Mouse (Mus musculus): ENCODE results near the gene Gdf15. TPM values are rescaled to one million over a fixed set of nuclear protein-coding genes. Genes with fewer than 3 reads are reported as not detected.

Gdf15 gene
- polyA plus RNA-seq, 1 experiment from 2014 or later: 1.0 TPM

DNA sequence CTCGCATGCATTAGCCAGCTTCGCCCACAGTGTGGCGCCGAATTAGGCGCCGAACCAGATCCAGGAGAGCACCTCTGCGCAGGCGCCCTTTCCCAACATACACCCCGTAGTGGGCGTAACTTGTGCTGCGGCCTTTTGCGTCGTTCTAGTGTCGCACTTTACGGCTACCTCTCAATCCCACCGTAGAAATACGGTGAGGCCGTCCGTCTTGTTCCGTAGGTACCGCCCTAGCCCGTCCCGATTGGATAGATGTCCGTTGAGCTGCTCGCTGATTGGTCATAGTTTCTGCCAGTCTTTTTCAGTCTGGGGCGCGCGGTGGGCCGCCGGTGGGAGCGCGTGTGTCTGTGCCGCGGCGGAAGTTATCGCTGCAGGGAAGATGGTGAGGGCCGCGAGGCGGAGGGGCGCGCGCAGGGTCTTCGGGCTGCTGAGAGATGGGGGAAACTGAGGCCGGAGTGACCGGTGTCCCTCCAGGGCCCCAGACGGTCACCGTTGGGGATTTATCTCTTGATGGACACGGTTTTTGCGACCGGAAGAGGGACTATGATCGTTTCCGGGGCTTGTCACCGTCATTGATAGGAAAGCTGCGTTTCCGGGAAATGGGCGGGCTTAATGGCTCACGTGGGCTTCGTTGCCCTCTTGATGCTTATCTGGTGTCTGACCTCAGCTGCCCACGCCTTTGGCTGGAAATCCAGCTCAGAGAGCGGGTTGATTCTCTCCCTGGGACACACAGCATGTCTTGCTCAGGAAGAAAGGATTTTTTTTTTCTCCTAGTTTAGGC is 41.0 kb upstream of the Gdf15 start, which contains the start of gene Lsm4:
Lsm4 (plus strand) TSS at position 170 of the 778 bp plus-strand sequence.
- Histone ChIP-seq H3K9me3 (ENCODE audit: low read length) (no peaks in the 10 kb centered on the region), H3K27me3 (ENCODE audit: insufficient read depth, low read length) (no peaks in the 10 kb centered on the region), H3K9ac (replicated peaks; ENCODE audit: low read length) (peak within 1 kb of the TSS; percentile 74), H3K4me3 (ENCODE audit: low read length) (peak within 1 kb of the TSS; percentile 61), H3K4me1 (ENCODE audit: insufficient read depth, low read length) (peaks cover 46% of the 10 kb centered on the region), H3K4me2 (replicated peaks; ENCODE audit: low read depth, low read length) (peak within 1 kb of the TSS; percentile 72), H3K36me3 (ENCODE audit: insufficient read depth, low read length) (peaks cover 4% of the 10 kb centered on the region), H3K27ac (ENCODE audit: low read length) (peak within 1 kb of the TSS; percentile 91)
- ATAC-seq (ENCODE audit: low FRiP score, low TSS enrichment): peak; percentile 97
- WGBS: under 1% methylated on average over 60 of the region's 60 CpGs

- Histone ChIP-seq H3K9me3 (ENCODE audit: low read length) (no peaks in the 10 kb centered on the region), H3K9ac (replicated peaks; ENCODE audit: low read length) (peak overlapping the region; percentile 74), H3K27me3 (ENCODE audit: insufficient read depth, low read length) (no peaks in the 10 kb centered on the region), H3K4me3 (ENCODE audit: low read length) (peak overlapping the region; percentile 61), H3K4me2 (replicated peaks; ENCODE audit: low read depth, low read length) (peak overlapping the region; percentile 49), H3K4me1 (ENCODE audit: insufficient read depth, low read length) (peaks cover 40% of the 10 kb centered on the region), H3K36me3 (ENCODE audit: insufficient read depth, low read length) (no peaks in the 10 kb centered on the region), H3K27ac (ENCODE audit: low read length) (peak overlapping the region; percentile 80)
- no peak; the same call in 1 of the 2 replicates for ATAC-seq (ENCODE audit: low FRiP score, low TSS enrichment)
- 37% methylated on average over 19 of the region's 19 CpGs for WGBS
Measured at GRCm38 (mm10) chr8:70672325-70673078, 40.2 kb upstream of the Gdf15 start.

- no peak overlapping the region for H3K4me2 ChIP-seq (replicated peaks; ENCODE audit: low read depth, low read length)
- H3K4me3 ChIP-seq (ENCODE audit: low read length): no peak overlapping the region
- no peaks in the 10 kb centered on the region for H3K27me3 ChIP-seq (ENCODE audit: insufficient read depth, low read length)
- WGBS: 62% methylated on average over 10 of the region's 10 CpGs
- H3K27ac ChIP-seq (ENCODE audit: low read length): peak overlapping the region; percentile 80; the same call in 1 of the 2 replicates
- no peak for ATAC-seq (ENCODE audit: low FRiP score, low TSS enrichment)
- H3K4me1 ChIP-seq (ENCODE audit: insufficient read depth, low read length): peaks cover 34% of the 10 kb centered on the region
- no peaks in the 10 kb centered on the region for H3K9me3 ChIP-seq (ENCODE audit: low read length)
- H3K36me3 ChIP-seq (ENCODE audit: insufficient read depth, low read length): no peaks in the 10 kb centered on the region
- no peak overlapping the region for H3K9ac ChIP-seq (replicated peaks; ENCODE audit: low read length)
Measured at GRCm38 (mm10) chr8:70671615-70672324, 39.5 kb upstream of the Gdf15 start.

DNA sequence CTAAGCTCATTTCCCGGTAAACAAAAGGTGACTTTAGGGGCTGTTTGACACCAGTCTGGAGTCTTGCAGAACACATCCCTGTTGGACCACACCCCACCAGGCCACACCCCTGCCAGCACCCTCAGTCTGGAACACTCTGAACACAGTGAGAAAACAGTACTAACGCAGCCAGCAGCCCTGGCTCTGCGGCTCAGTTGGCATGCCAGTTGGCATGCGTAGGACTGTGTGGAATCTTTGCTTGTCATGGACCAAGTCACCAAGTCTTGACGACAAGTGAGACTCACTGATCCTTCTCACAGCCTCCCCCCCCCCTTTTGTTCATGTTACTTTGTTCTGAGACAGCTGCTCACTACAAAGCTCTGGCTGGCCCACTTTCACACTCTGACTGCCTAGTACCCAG is 34.8 kb upstream of the Gdf15 start:
- Histone ChIP-seq H3K4me1 (ENCODE audit: insufficient read depth, low read length) (peaks cover 12% of the 10 kb centered on the region; the same call in 1 of the 2 replicates), H3K36me3 (ENCODE audit: insufficient read depth, low read length) (no peaks in the 10 kb centered on the region), H3K27me3 (ENCODE audit: insufficient read depth, low read length) (no peaks in the 10 kb centered on the region), H3K4me2 (replicated peaks; ENCODE audit: low read depth, low read length) (no peak overlapping the region), H3K4me3 (ENCODE audit: low read length) (no peak overlapping the region), H3K27ac (ENCODE audit: low read length) (no peak overlapping the region), H3K9ac (replicated peaks; ENCODE audit: low read length) (no peak overlapping the region), H3K9me3 (ENCODE audit: low read length) (no peaks in the 10 kb centered on the region)
- no peak for ATAC-seq (ENCODE audit: low FRiP score, low TSS enrichment)
- 64% methylated on average over 5 of the region's 5 CpGs for WGBS

DNA sequence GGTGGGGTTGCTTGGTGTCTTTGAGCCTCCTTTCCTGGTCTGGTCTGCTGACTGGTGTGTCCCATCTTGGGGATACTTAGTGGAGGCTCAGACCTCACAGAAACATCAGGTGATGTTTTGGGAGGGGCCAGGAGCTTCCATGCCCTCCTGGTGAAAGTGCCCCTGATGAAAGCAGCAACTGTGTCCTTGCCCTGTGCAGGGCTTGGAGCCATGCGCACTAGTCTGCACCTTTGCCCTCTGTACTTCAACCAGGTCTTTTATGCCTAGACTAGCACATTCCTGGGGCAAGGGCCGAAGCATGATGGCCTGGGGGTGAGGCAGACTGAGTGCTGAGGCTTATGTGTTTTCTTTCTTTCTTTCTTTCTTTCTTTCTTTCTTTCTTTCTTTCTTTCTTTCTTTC is 33.3 kb upstream of the Gdf15 start:
- no peaks in the 10 kb centered on the region for H3K27me3 ChIP-seq (ENCODE audit: insufficient read depth, low read length)
- peak; percentile 76; the same call in 1 of the 2 replicates for ATAC-seq (ENCODE audit: low FRiP score, low TSS enrichment)
- 0 out of 2 replicates have a peak, but pooled peaks cover 2% of the 10 kb centered on the region for H3K4me1 ChIP-seq (ENCODE audit: insufficient read depth, low read length)
- H3K9me3 ChIP-seq (ENCODE audit: low read length): no peaks in the 10 kb centered on the region
- no peaks in the 10 kb centered on the region for H3K36me3 ChIP-seq (ENCODE audit: insufficient read depth, low read length)
- H3K27ac ChIP-seq (ENCODE audit: low read length): peak overlapping the region; percentile 73
- no peak overlapping the region for H3K4me3 ChIP-seq (ENCODE audit: low read length)
- no peak overlapping the region for H3K4me2 ChIP-seq (replicated peaks; ENCODE audit: low read depth, low read length)
- H3K9ac ChIP-seq (replicated peaks; ENCODE audit: low read length): 0 out of 2 replicates have a peak overlapping the region, but pooled peaks have one; percentile 26
- 60% methylated on average over 2 of the region's 2 CpGs for WGBS

DNA sequence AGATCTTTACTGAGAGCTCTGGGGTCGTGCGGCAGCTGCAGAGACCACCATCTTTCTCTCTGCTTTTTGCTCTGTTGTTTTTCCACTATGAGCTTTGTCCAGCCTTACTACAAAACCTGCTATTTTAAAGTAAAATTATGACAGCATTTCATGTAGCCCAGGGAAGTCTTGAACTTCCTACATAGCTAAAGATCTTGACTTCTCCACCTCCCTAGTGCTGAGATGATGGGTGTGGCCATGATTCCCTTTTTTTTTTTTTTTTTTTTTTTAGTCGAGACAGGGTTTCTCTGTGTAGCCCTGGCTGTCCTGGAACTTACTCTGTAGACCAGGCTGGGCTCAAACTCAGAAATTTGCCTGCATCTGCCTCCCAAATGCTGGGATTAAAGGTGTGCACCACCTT is 32.4 kb upstream of the Gdf15 start:
- Histone ChIP-seq H3K9me3 (ENCODE audit: low read length) (no peaks in the 10 kb centered on the region), H3K27ac (ENCODE audit: low read length) (no peak overlapping the region), H3K36me3 (ENCODE audit: insufficient read depth, low read length) (no peaks in the 10 kb centered on the region), H3K9ac (replicated peaks; ENCODE audit: low read length) (no peak overlapping the region), H3K27me3 (ENCODE audit: insufficient read depth, low read length) (no peaks in the 10 kb centered on the region), H3K4me1 (ENCODE audit: insufficient read depth, low read length) (peaks cover 9% of the 10 kb centered on the region; the same call in 1 of the 2 replicates), H3K4me2 (replicated peaks; ENCODE audit: low read depth, low read length) (no peak overlapping the region), H3K4me3 (ENCODE audit: low read length) (no peak overlapping the region)
- 84% methylated on average over 3 of the region's 3 CpGs for WGBS
- no peak for ATAC-seq (ENCODE audit: low FRiP score, low TSS enrichment)

- Histone ChIP-seq H3K4me3 (ENCODE audit: low read length) (no peak overlapping the region), H3K27me3 (ENCODE audit: insufficient read depth, low read length) (no peaks in the 10 kb centered on the region), H3K4me1 (ENCODE audit: insufficient read depth, low read length) (peaks cover 12% of the 10 kb centered on the region; the same call in 1 of the 2 replicates), H3K27ac (ENCODE audit: low read length) (no peak overlapping the region), H3K4me2 (replicated peaks; ENCODE audit: low read depth, low read length) (no peak overlapping the region), H3K36me3 (ENCODE audit: insufficient read depth, low read length) (no peaks in the 10 kb centered on the region), H3K9ac (replicated peaks; ENCODE audit: low read length) (no peak overlapping the region; the same call in 1 of the 2 replicates), H3K9me3 (ENCODE audit: low read length) (no peaks in the 10 kb centered on the region)
- WGBS: 60% methylated on average over 4 of the region's 4 CpGs
- ATAC-seq (ENCODE audit: low FRiP score, low TSS enrichment): no peak
Measured at GRCm38 (mm10) chr8:70663691-70664090, 31.4 kb upstream of the Gdf15 start.

- WGBS: 2% methylated on average over 14 of the region's 14 CpGs
- H3K4me2 ChIP-seq (replicated peaks; ENCODE audit: low read depth, low read length): peak within 1 kb of the TSS; percentile 98
- no peaks in the 10 kb centered on the region for H3K27me3 ChIP-seq (ENCODE audit: insufficient read depth, low read length)
- peak within 1 kb of the TSS; percentile 84 for H3K27ac ChIP-seq (ENCODE audit: low read length)
- H3K9me3 ChIP-seq (ENCODE audit: low read length): no peaks in the 10 kb centered on the region
- peak within 1 kb of the TSS; percentile 69 for H3K4me3 ChIP-seq (ENCODE audit: low read length)
- peak; percentile 86 for ATAC-seq (ENCODE audit: low FRiP score, low TSS enrichment)
- peaks cover 27% of the 10 kb centered on the region for H3K4me1 ChIP-seq (ENCODE audit: insufficient read depth, low read length)
- peak within 1 kb of the TSS; percentile 80 for H3K9ac ChIP-seq (replicated peaks; ENCODE audit: low read length)
- peaks cover 11% of the 10 kb centered on the region for H3K36me3 ChIP-seq (ENCODE audit: insufficient read depth, low read length)
Measured at GRCm38 (mm10) chr8:70660273-70660725, 28.0 kb upstream of the Gdf15 start, which contains the start of gene Pgpep1. Gene Pgpep1 (minus strand): TSS chr8:70660388.

- H3K27me3 ChIP-seq (ENCODE audit: insufficient read depth, low read length): no peaks in the 10 kb centered on the region
- WGBS: under 1% methylated on average over 39 of the region's 44 CpGs
- H3K9me3 ChIP-seq (ENCODE audit: low read length): no peaks in the 10 kb centered on the region
- H3K4me1 ChIP-seq (ENCODE audit: insufficient read depth, low read length): peaks cover 27% of the 10 kb centered on the region
- peak overlapping the region; percentile 84 for H3K27ac ChIP-seq (ENCODE audit: low read length)
- peak overlapping the region; percentile 69 for H3K4me3 ChIP-seq (ENCODE audit: low read length)
- peak; percentile 96 for ATAC-seq (ENCODE audit: low FRiP score, low TSS enrichment)
- H3K36me3 ChIP-seq (ENCODE audit: insufficient read depth, low read length): peaks cover 15% of the 10 kb centered on the region
- H3K4me2 ChIP-seq (replicated peaks; ENCODE audit: low read depth, low read length): peak overlapping the region; percentile 98
- peak overlapping the region; percentile 80 for H3K9ac ChIP-seq (replicated peaks; ENCODE audit: low read length)
Measured at GRCm38 (mm10) chr8:70659604-70660272, 27.5 kb upstream of the Gdf15 start.
